Mouse (Mus musculus) induced T-regulatory cell, adult 2 months (primary cell): ENCODE data around the gene 2310003L06Rik.

Experiments
- DNase-seq: peaks from one replicate; pipeline ENCODE4 v3.0.0-alpha.2; 2012; ENCODE audit warnings: low read depth

The 2310003L06Rik gene

DNA sequence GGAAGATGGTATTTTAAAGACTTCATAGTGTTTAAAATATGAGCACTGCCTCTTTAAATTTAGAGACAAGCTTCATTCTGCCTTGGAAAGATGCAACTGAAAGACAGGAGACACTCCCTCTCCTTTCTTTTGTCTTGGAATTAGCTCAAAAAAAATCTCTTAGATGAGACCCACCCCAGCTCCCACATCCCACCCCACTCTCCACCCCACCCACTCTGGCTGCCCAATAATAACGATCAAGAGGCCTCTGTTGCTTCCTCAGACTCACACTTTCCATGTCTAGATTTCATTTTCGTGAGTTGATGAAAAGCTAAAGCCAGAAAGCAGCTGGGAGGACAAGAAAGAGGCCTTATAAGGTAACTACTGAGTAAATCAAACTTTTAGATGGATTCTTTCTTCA is at the start of gene 2310003L06Rik, which contains the start of gene Gm28434:
Gene 2310003L06Rik (plus strand): TSS at position 259 of the 400 bp plus-strand sequence.
Gene Gm28434 (plus strand): TSS at position 317 of the 400 bp plus-strand sequence.
- no peak for DNase-seq

DNA sequence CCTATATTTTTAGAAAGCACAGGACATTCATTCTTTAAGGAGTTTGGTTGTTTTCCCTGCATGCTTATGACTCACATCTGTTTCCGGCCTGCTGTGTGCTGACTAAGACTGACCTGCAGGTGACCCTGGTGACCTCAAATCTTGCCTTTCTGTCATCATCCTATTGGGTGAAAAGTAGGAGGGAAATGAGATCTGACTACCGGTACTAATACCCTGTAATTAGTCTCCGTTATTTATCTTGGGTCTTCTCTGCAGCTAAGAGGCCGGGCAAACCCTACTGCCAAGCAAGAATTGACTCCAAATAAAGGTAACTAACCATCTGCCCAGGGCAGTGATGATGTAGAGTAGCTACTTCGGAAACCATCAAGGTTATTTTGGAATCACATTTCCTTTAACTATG is 43.9 kb upstream of the 2310003L06Rik start, which contains the start of gene Csn3:
Gene Csn3 (plus strand): TSS at position 208 of the 400 bp plus-strand sequence.
- no peak for DNase-seq

DNA sequence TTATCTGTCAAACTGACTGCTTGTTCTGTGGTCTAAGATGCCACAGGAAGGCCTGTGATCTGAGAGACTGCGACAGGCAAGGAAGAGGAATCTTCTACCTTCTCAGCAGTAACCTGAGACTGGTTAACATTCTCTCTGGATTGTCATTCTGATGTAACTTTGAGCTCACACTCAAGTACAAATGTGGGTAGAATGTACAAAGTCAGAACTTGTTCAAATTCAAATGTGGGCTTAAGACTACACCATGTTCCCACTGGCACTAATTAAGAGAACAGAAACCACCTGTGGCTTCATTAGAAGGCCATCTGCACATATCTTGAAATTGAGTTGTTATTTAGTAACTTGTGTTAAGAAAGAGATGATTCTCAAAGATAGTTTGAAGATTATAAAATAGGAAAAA is 37.7 kb upstream of the 2310003L06Rik start:
- no peak for DNase-seq

DNA sequence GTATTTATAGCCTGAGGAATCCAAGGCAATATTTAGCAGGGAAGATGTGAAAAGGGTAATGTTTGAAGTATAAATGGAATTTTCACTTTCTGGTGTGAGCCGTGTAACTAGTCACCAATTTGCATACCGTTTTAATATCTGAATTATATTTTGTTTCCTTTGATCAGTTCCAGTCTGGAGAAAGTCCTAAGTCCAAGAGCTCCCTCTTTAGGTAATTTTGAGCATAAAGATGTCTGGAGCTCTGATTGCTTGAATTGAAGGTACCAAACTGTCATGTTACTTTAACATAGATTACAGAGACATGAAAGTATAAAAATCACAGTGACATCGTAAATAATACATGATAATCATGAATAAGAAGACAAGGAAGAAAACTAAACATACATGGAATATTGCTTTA is 28.5 kb upstream of the 2310003L06Rik start:
- DNase-seq, result no peak

DNA sequence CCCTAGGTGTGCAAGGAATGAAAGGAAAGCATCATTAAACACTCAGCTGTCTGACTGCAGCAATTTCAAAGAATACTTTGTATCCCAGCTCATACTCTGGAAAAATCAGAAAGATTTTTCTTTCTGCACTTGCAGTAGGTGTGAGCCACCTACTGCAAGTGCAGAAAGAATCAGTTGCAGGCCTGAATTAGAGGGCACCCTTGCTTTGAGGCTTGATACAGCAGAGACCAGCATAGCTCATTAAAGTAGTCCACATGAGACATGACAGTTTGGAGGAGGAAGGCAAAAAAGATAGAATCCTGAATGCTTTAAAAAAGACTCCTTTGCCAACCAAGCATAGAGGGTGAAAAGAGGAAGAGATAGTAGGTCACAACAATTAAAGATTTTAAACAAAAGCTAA is 26.7 kb upstream of the 2310003L06Rik start:
- DNase-seq, result no peak

DNA sequence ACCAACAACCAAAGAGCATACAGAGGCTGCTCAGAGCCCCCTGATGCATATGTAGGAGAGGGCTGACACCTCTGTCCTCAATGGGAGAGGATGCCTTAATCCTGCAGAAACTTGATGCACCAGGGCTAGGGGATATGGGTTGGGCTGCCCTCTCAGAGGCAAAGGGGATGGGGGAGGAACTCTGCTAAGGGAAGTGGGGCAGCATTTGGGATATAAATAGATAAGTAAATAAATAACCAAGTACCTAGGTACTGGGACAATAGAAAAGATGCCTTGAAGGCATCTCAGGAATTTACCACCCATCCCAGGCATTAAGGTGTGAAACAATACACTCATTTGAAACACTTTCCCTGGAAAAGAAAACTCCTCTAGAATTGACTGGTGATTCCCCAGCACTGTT is 17.4 kb upstream of the 2310003L06Rik start:
- no peak for DNase-seq

DNA sequence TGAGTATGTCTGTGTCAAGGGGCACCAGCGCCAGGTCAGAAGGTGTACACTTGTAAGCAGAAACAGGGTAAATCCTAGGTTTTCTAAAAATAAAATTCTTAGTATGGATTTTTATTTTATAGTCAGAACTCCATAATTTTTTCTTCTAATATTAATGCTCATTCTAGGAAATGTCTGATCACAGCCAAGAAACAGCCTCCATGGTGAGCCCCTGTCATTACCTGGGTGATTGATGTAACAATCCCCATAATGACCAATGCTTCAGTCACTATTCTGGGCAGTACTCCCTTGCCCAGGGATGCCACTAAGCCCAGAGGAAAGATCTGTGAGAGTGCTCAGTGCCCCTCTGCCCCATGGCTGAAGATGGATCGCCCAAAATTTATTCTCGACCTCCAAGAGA is 9.9 kb downstream of the 2310003L06Rik start, which contains the start of gene Cabs1:
Gene Cabs1 (plus strand): TSS at position 301 of the 400 bp plus-strand sequence.
- no peak for DNase-seq

DNA sequence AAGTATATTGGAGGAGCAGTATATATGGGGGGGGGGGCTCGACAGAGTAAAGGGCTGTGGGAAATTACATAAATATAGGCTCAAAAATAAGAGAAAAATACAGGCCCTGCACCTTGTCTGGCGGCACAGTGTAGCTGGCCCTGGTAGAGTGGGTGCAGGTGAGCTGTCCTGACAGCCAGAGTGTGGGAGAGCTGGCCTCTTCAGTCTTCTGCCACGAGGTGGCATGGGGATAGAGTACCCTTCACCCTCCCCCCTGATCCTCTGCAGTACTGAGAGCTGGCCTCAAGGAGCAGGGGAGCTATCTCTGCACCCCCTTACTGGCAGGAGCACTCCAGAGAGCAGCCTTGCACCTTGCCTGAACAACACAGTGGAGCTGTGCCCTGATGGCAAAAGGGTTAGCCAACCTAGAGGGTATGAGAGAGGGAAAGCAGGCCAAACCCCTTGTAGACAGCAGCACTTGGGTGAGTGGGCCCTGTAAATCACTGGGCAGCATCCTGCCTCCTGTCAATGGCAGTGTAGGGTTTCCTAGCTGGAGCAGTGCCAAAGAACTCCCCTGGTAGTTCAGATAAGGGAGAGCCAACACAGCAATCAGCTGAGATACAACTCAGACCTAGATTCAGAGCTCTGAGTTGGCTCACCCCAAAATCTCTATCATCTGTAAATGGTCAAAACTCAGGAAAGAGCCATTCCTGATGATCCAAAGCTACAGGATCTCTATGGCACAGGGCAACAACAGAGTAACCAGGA is 13.4 kb downstream of the 2310003L06Rik start:
- no peak for DNase-seq

DNA sequence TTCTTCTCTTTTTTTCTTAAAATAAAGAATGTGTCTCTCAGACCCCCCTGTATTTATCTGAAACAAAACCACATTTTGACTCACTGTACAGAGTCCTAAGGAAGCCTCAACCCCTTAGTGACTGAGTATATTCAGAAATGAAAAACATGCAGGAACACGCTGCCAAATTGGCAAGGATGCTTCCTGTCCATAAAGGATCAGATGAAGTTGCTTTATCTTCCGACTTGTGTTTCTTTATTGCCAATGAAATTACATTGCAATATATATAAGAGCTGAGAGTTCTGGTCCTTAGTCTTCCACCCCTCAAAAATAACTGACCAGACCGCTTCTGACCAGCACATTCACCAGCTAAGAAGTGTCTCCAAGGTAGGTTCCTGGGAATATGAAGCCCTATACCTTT is 33.0 kb downstream of the 2310003L06Rik start, which contains the start of gene Smr3a:
Gene Smr3a (plus strand): TSS at position 301 of the 400 bp plus-strand sequence.
- no peak for DNase-seq

DNA sequence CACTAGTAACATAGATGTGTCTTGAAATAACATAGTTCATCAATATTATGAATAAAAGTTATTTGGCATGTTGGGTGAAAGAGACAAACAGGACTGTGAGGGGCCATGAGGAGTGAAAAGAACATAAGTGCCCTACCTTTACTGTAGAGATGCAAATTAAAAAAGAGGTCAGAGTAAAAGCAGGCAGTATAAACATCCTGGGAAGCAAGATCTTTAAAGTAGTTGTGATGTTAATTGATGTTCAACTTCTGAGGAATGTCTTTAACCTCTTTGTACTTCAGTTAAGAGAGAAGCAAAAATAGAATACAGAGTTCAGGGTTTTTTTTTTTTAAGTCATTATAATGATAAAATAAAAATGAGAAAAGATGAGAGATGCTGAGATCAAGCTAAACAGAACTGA is 36.0 kb downstream of the 2310003L06Rik start:
- no peak for DNase-seq
